Mouse (Mus musculus) lung, postnatal 0 days (tissue): Measurements from ENCODE around the gene Lrrn4cl. TPM values are rescaled to one million over a fixed set of nuclear protein-coding genes. Genes with fewer than 3 reads are reported as not detected.
"Not testable (repeated sequence)": the region's sequence is repeated elsewhere in the genome, so short reads cannot be mapped to it uniquely, and the experiment has no call there.

Experiments used
- ATAC-seq: fragments of 200-750 bp; cut with Nextera tagmentation; 2 replicates; pipeline ENCODE4 v1.8.0; 2017; ENCODE audit warnings: moderate library complexity
- DNase-seq: peaks from one replicate; pipeline ENCODE4 v3.0.0-alpha.2; 2016; ENCODE audit warnings: low spot score
- H3K27ac ChIP-seq: fragments of 300-500 bp; sonication (generic); 2 replicates; pipeline ENCODE4 v1.5.1; 2014; ENCODE audit warnings: antibody characterized with exemption, mild to moderate bottlenecking, low read length, mixed read lengths
- H3K27me3 ChIP-seq: fragments of 300-500 bp; sonication (generic); replicated peaks from 2 replicates; pipeline ENCODE4 v1.6.1; 2014; ENCODE audit warnings: low read length, mixed read lengths; ENCODE audit not compliant: insufficient read depth
- H3K36me3 ChIP-seq: fragments of 300-500 bp; sonication (generic); 2 replicates; pipeline ENCODE4 v1.6.1; 2014; ENCODE audit warnings: low read length, mixed read lengths; ENCODE audit not compliant: insufficient read depth
- H3K4me1 ChIP-seq: fragments of 300-500 bp; sonication (generic); 2 replicates; pipeline ENCODE4 v1.6.1; 2014; ENCODE audit warnings: antibody characterized with exemption, low read depth, low read length, mixed read lengths; ENCODE audit not compliant: insufficient read depth
- H3K4me2 ChIP-seq: fragments of 300-500 bp; sonication (generic); replicated peaks from 2 replicates; pipeline ENCODE4 v1.6.1; 2014; ENCODE audit warnings: low read depth, mild to moderate bottlenecking, low read length, moderate library complexity, mixed read lengths
- H3K4me3 ChIP-seq: fragments of 300-500 bp; sonication (generic); 2 replicates; pipeline ENCODE4 v1.5.1; 2014; ENCODE audit warnings: low read depth, low read length
- H3K9ac ChIP-seq: fragments of 300-500 bp; sonication (generic); replicated peaks from 2 replicates; pipeline ENCODE4 v1.6.1; 2014; ENCODE audit warnings: low read depth, mild to moderate bottlenecking
- H3K9me3 ChIP-seq: fragments of 300-500 bp; sonication (generic); 2 replicates; pipeline ENCODE4 v1.6.1; 2016; ENCODE audit warnings: low read length, mixed read lengths
- CTCF ChIP-seq: IDR thresholded peaks from 2 replicates; pipeline ENCODE4 v1.5.1; 2016; ENCODE audit warnings: antibody characterized with exemption, mild to moderate bottlenecking
- EP300 ChIP-seq: IDR thresholded peaks from 2 replicates; pipeline ENCODE4 v1.6.1; 2016; ENCODE audit warnings: antibody characterized with exemption, mild to moderate bottlenecking, control low read depth
- WGBS: fragments of 180-500 bp; shearing (Covaris S2); extraction: QIAGEN DNeasy Blood & Tissue Kit; methylation state at CpG from one replicate; pipeline ENCODE4 v1.1.7; 2014; 5-methylcytosine and 5-hydroxymethylcytosine counted together
- polyA plus RNA-seq: library from polyadenylated mRNA; unstranded; fragments of >200 nt; fragmentation: Nextera tagmentation; extraction: Ambion mirVana; gene quantifications from 2 replicates; pipeline ENCODE4 v1.2.1, GENCODE M21; 2015

Lrrn4cl gene
- polyA plus RNA-seq, 1 experiment from 2014 or later: 1.9 TPM

- Histone ChIP-seq H3K27ac (peak overlapping the region; percentile 83), H3K9me3 (no peaks in the 10 kb centered on the region), H3K4me2 (peak overlapping the region; percentile 73), H3K4me1 (peaks cover 6% of the 10 kb centered on the region; the same call in 1 of the 2 replicates), H3K36me3 (no peaks in the 10 kb centered on the region), H3K27me3 (no peaks in the 10 kb centered on the region), H3K9ac (peak overlapping the region; percentile 77), H3K4me3 (peak overlapping the region; percentile 67)
- WGBS: 13% methylated on average over 19 of the region's 19 CpGs
- ATAC-seq (no peak), DNase-seq (no peak)
- no peak for TF ChIP-seq CTCF
Measured at GRCm38 (mm10) chr19:8887585-8888463, 37.3 kb downstream of the Lrrn4cl start.

- DNase-seq: peak; percentile 98
- under 1% methylated on average over 58 of the region's 58 CpGs for WGBS
- no peaks in the 10 kb centered on the region for H3K27me3 ChIP-seq
Measured at GRCm38 (mm10) chr19:8888511-8889385, 38.2 kb downstream of the Lrrn4cl start, which contains the start of the genes 1810009A15Rik and Gm49416. 1810009A15Rik (plus strand) TSS chr19:8888853. Gm49416 (plus strand) TSS chr19:8888926.

GRCm38 (mm10) chr19:8892829-8893766, 42.5 kb downstream of the Lrrn4cl start, which contains the start of gene Ints5:
Ints5 (plus strand) TSS chr19:8893005.
- H3K36me3 ChIP-seq: no peaks in the 10 kb centered on the region
- H3K27ac ChIP-seq: peak within 1 kb of the TSS; percentile 91
- TF ChIP-seq CTCF: no peak
- TF ChIP-seq EP300: no peak
- H3K27me3 ChIP-seq: no peaks in the 10 kb centered on the region
- H3K9me3 ChIP-seq: no peaks in the 10 kb centered on the region
- H3K4me2 ChIP-seq: peak within 1 kb of the TSS; percentile 95
- DNase-seq: peak; percentile 92
- peak within 1 kb of the TSS; percentile 88 for H3K4me3 ChIP-seq
- peak within 1 kb of the TSS; percentile 81 for H3K9ac ChIP-seq
- WGBS: 1% methylated on average over 54 of the region's 54 CpGs
- ATAC-seq: peak; percentile 50
- H3K4me1 ChIP-seq: peaks cover 4% of the 10 kb centered on the region; the same call in 1 of the 2 replicates

More at GRCm38 (mm10) chr19:8888511-8889385, 38.2 kb downstream of the Lrrn4cl start, which contains the start of the genes 1810009A15Rik and Gm49416:
- peak within 1 kb of the TSS; percentile 67 for H3K4me3 ChIP-seq
- TF ChIP-seq CTCF (no peak), EP300 (0 out of 2 replicates have a peak, but pooled peaks have one; percentile 9)
- peak within 1 kb of the TSS; percentile 77 for H3K9ac ChIP-seq
- H3K4me2 ChIP-seq: peak within 1 kb of the TSS; percentile 73
- peak within 1 kb of the TSS; percentile 83 for H3K27ac ChIP-seq
- H3K36me3 ChIP-seq: no peaks in the 10 kb centered on the region
- H3K9me3 ChIP-seq: no peaks in the 10 kb centered on the region
- H3K4me1 ChIP-seq: peaks cover 7% of the 10 kb centered on the region; the same call in 1 of the 2 replicates
- ATAC-seq: peak; percentile 96

- no peak overlapping the region for H3K27ac ChIP-seq
- H3K4me2 ChIP-seq: no peak overlapping the region
- TF ChIP-seq CTCF: no peak
- TF ChIP-seq EP300: no peak
- WGBS: 89% methylated on average over 9 of the region's 9 CpGs
- H3K36me3 ChIP-seq: no peaks in the 10 kb centered on the region
- H3K9ac ChIP-seq: no peak overlapping the region
- H3K27me3 ChIP-seq: no peaks in the 10 kb centered on the region
- H3K4me1 ChIP-seq: peaks cover 6% of the 10 kb centered on the region; the same call in 1 of the 2 replicates
- no peak for ATAC-seq
- no peak overlapping the region for H3K4me3 ChIP-seq
- no peaks in the 10 kb centered on the region for H3K9me3 ChIP-seq
- no peak for DNase-seq
Measured at GRCm38 (mm10) chr19:8895397-8895960, 44.9 kb downstream of the Lrrn4cl start.

GRCm38 (mm10) chr19:8896231-8896630, 45.7 kb downstream of the Lrrn4cl start:
- not testable (repeated sequence) for H3K9ac ChIP-seq, H3K4me2 ChIP-seq, H3K9me3 ChIP-seq, DNase-seq, H3K4me1 ChIP-seq, ATAC-seq, H3K36me3 ChIP-seq, H3K27me3 ChIP-seq, H3K4me3 ChIP-seq, H3K27ac ChIP-seq
- 77% methylated on average over 5 of the region's 5 CpGs for WGBS

GRCm38 (mm10) chr19:8897211-8897864, 46.8 kb downstream of the Lrrn4cl start:
- WGBS: 16% methylated on average over 21 of the region's 21 CpGs
- ATAC-seq: peak; percentile 45
- Histone ChIP-seq H3K4me2 (peak overlapping the region; percentile 92), H3K27ac (peak overlapping the region; percentile 59), H3K9ac (peak overlapping the region; percentile 50), H3K4me3 (peak overlapping the region; percentile 95)
- not testable (repeated sequence) for H3K36me3 ChIP-seq, H3K9me3 ChIP-seq, H3K27me3 ChIP-seq, H3K4me1 ChIP-seq, DNase-seq
